Mouse (Mus musculus) CH12.LX (cell line): ENCODE data around the gene Chac1. TPM values are rescaled to one million over a fixed set of nuclear protein-coding genes. Genes with fewer than 3 reads are reported as not detected.

Source experiments
- DNase-seq: peaks from one replicate; pipeline ENCODE4 v3.0.0-alpha.2; 2013; ENCODE audit errors: extremely low read depth
- H3K27ac ChIP-seq: 2 replicates; pipeline ENCODE4 v1.5.1; 2012; ENCODE audit warnings: low read depth, mild to moderate bottlenecking, control low read depth, moderate library complexity; ENCODE audit not compliant: insufficient read depth
- H3K27me3 ChIP-seq: replicated peaks from 2 replicates; pipeline ENCODE3; 2012; ENCODE audit warnings: inconsistent platforms
- H3K36me3 ChIP-seq, 2 experiments: replicated peaks in 1 of 2; 2 replicates each; pipeline versions ENCODE3 to v1.6.1; 2012; ENCODE audit warnings: inconsistent platforms in 1 of 2, low read length in 1 of 2, mild to moderate bottlenecking in 1 of 2, mixed read lengths in 1 of 2, moderate library complexity in 1 of 2; ENCODE audit not compliant: control insufficient read depth in 1 of 2, insufficient read depth in 1 of 2
- H3K4me1 ChIP-seq, 2 experiments: 2 replicates each; pipeline ENCODE4 v1.6.1; 2012; ENCODE audit warnings: inconsistent platforms in 1 of 2, moderate library complexity in 1 of 2; ENCODE audit not compliant: insufficient read depth in 2 of 2, control insufficient read depth in 1 of 2
- H3K4me2 ChIP-seq: 2 replicates; pipeline ENCODE4 v1.6.1; 2012; ENCODE audit warnings: low read depth, mild to moderate bottlenecking, control low read depth; ENCODE audit not compliant: poor library complexity, insufficient read depth, severe bottlenecking
- H3K4me3 ChIP-seq, 3 experiments: fragments of 150-350 bp in 1 of 3; sonication (generic) in 1 of 3; replicated peaks in 1 of 3; 2 replicates each; pipeline versions ENCODE3 to v1.5.1; 2011 to 2012; ENCODE audit warnings: low read depth in 2 of 3, low read length in 2 of 3, mild to moderate bottlenecking in 2 of 3, moderate library complexity in 2 of 3, control low read depth in 1 of 3, improper control_type of control experiment in 1 of 3, inconsistent platforms in 1 of 3, mixed read lengths in 1 of 3; ENCODE audit not compliant: poor library complexity in 1 of 3
- H3K79me2 ChIP-seq: replicated peaks from 2 replicates; pipeline ENCODE4 v1.6.1; 2012; ENCODE audit warnings: mild to moderate bottlenecking, moderate library complexity; ENCODE audit not compliant: control insufficient read depth, poor library complexity, insufficient read depth, severe bottlenecking; ENCODE audit errors: extremely low read depth
- H3K9ac ChIP-seq: 2 replicates; pipeline ENCODE4 v1.6.1; 2012; ENCODE audit warnings: low read depth, mild to moderate bottlenecking, control low read depth, moderate library complexity; ENCODE audit not compliant: insufficient read depth
- H3K9me3 ChIP-seq: replicated peaks from 2 replicates; pipeline ENCODE3; 2012; ENCODE audit warnings: low read length, inconsistent platforms, mixed read lengths
- CHD2 ChIP-seq: IDR thresholded peaks from 2 replicates; pipeline ENCODE4 v1.6.1; 2011; ENCODE audit warnings: low read length, improper control_type of control experiment
- CTCF ChIP-seq, 2 experiments: IDR thresholded peaks in 1 of 2; conservative IDR thresholded peaks in 1 of 2; 2 replicates each; pipeline ENCODE4 v1.5.1; 2011 to 2012; ENCODE audit warnings: low read depth in 2 of 2, low read length in 2 of 2, improper control_type of control experiment in 1 of 2, inconsistent platforms in 1 of 2, mild to moderate bottlenecking in 1 of 2, moderate library complexity in 1 of 2
- ELF1 ChIP-seq: IDR thresholded peaks from 2 replicates; pipeline ENCODE4 v1.6.1; 2014; ENCODE audit warnings: low read depth, mild to moderate bottlenecking, inconsistent platforms, low read length, improper control_type of control experiment
- EP300 ChIP-seq: IDR thresholded peaks from 2 replicates; pipeline ENCODE4 v1.6.1; 2011; ENCODE audit warnings: low read length, improper control_type of control experiment
- ETS1 ChIP-seq: conservative IDR thresholded peaks from 2 replicates; pipeline ENCODE4 v1.6.1; 2012; ENCODE audit warnings: low read depth, mild to moderate bottlenecking, inconsistent platforms, low read length, improper control_type of control experiment, moderate library complexity
- IRF4 ChIP-seq: IDR thresholded peaks from 2 replicates; pipeline ENCODE4 v1.6.1; 2014; ENCODE audit warnings: low read depth, mild to moderate bottlenecking, inconsistent platforms, low read length, improper control_type of control experiment
- MAFK ChIP-seq: IDR thresholded peaks from 2 replicates; pipeline ENCODE4 v1.6.1; 2011; ENCODE audit warnings: low read length, improper control_type of control experiment; ENCODE audit not compliant: insufficient replicate concordance
- MAX ChIP-seq: IDR thresholded peaks from 2 replicates; pipeline ENCODE4 v1.6.1; 2011; ENCODE audit warnings: low read length, improper control_type of control experiment
- MEF2A ChIP-seq: IDR thresholded peaks from 2 replicates; pipeline ENCODE4 v1.6.1; 2014; ENCODE audit warnings: low read depth, mild to moderate bottlenecking, inconsistent platforms, low read length, improper control_type of control experiment, borderline replicate concordance
- MYC ChIP-seq: IDR thresholded peaks from 2 replicates; pipeline ENCODE4 v1.6.1; 2011; ENCODE audit warnings: low read depth, mild to moderate bottlenecking, improper control_type of control experiment, low read length
- NRF1 ChIP-seq: IDR thresholded peaks from 2 replicates; pipeline ENCODE4 v1.6.1; 2014; ENCODE audit warnings: low read depth, mild to moderate bottlenecking, inconsistent platforms, low read length, improper control_type of control experiment, moderate library complexity
- RAD21 ChIP-seq: IDR thresholded peaks from 2 replicates; pipeline ENCODE4 v1.6.1; 2011; ENCODE audit warnings: low read depth, mild to moderate bottlenecking, low read length, improper control_type of control experiment, moderate library complexity
- SMC3 ChIP-seq: IDR thresholded peaks from 2 replicates; pipeline ENCODE4 v1.6.1; 2011; ENCODE audit warnings: low read depth, low read length, improper control_type of control experiment
- UBTF ChIP-seq: IDR thresholded peaks from 2 replicates; pipeline ENCODE4 v1.6.1; 2012; ENCODE audit warnings: low read depth, mild to moderate bottlenecking, inconsistent platforms, low read length, improper control_type of control experiment, moderate library complexity
- USF2 ChIP-seq: conservative IDR thresholded peaks from 2 replicates; pipeline ENCODE4 v1.6.1; 2011; ENCODE audit warnings: low read depth, low read length, improper control_type of control experiment
- ZMIZ1 ChIP-seq: IDR thresholded peaks from 2 replicates; pipeline ENCODE4 v1.6.1; 2012; ENCODE audit warnings: low read depth, mild to moderate bottlenecking, inconsistent platforms, low read length, improper control_type of control experiment
- dilution Hi-C: fragments of 300-500 bp; cut with MboI; formaldehyde crosslinking; loops from 2 replicates; pipeline ENCODE4 v1.14.3; 2020; ENCODE audit warnings: low sequenced_read_pairs; ENCODE audit not compliant: extremely low pct_unique_long_range_greater_than_20kb, extremely low pct_ligation_motif_present
- in situ Hi-C: fragments of 300-500 bp; cut with MboI; formaldehyde crosslinking; loops from 3 replicates; pipeline ENCODE4 v1.14.3; 2019; ENCODE audit warnings: low sequenced_read_pairs, low pct_ligation_motif_present, low pct_unique_long_range_greater_than_20kb, mixed read lengths
- polyA plus RNA-seq: library from polyadenylated mRNA; unstranded; fragments of >175 nt; gene quantifications from 2 replicates; pipeline ENCODE4 v1.2.1, GENCODE M21; 2012; ENCODE audit warnings: low read depth; ENCODE audit not compliant: insufficient read length
- total RNA-seq, 2 experiments: library from RNA; depleted of rRNA; stranded (reverse); fragments of 300-350 nt in 1 of 2; fragments of >200 nt in 1 of 2; gene quantifications; 2 replicates each; pipeline ENCODE4 v1.2.3; 2012 to 2014

Chac1 gene
- total and polyA plus RNA-seq, 3 experiments = 33.4 to 95.6 (median 49.2) TPM

DNA sequence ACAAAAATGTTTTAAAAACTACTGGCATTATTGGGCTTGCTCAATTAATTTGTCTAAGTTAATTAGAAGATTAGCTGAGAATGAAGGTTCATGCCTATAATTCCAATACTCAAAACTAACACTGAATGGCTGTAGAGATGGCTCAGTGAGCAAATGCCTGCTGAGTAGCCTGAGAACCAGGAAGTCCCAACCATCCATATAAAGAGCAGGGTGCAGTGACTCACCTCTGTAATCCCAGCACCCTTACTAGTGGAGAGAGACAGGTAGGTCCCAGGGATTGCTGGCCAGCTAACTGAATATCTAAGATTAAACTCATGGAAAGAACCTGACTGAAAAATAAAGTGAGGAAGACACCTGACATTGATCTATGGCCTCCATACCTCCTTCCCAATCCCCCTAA lies 48.3 kb downstream of the Chac1 start:
- Histone ChIP-seq H3K27me3 (no peaks in the 10 kb centered on the region), H3K27ac (no peak overlapping the region), H3K36me3 (peaks cover 20 to 73% of the 10 kb centered on the region in 2 experiments), H3K79me2 (no peaks in the 10 kb centered on the region), H3K9me3 (no peaks in the 10 kb centered on the region), H3K4me3 (no peak overlapping the region), H3K4me2 (no peak overlapping the region), H3K4me1 (peaks cover 0 to 21% of the 10 kb centered on the region in 2 experiments; a peak in 2 of 4 replicates), H3K9ac (no peak overlapping the region)
- dilution Hi-C loops (no loop called here), in situ Hi-C loops (no loop called here)
- no peak for TF ChIP-seq MYC
- no peak for TF ChIP-seq MAFK
- TF ChIP-seq IRF4 = no peak
- no peak for TF ChIP-seq ZMIZ1
- TF ChIP-seq MEF2A = no peak
- no peak for TF ChIP-seq EP300
- TF ChIP-seq ETS1 = no peak
- no peak for TF ChIP-seq RAD21
- no peak for TF ChIP-seq USF2
- no peak for TF ChIP-seq CTCF (conservative IDR thresholded peaks at IDR 0.05 in 1 of 2, IDR thresholded peaks at IDR 0.05 in 1 of 2; ENCODE audit: low read depth in 2 of 2, low read length in 2 of 2)
- no peak for TF ChIP-seq UBTF
- no peak for TF ChIP-seq CHD2
- no peak for TF ChIP-seq SMC3
- no peak for TF ChIP-seq NRF1
- no peak for TF ChIP-seq ELF1
- no peak for TF ChIP-seq MAX
- no peak for DNase-seq

Other genes with a start within 250 kb of the Chac1 start
- 40.5 and 45.0 TPM in 2 replicates for gene Rad51, start 238.4 kb upstream of the Chac1 start, total RNA-seq (2012; rRNA removed)
- gene Rad51, start 238.4 kb upstream of the Chac1 start, total RNA-seq (2014; rRNA removed) = 16.1 and 18.6 TPM in 2 replicates
- 87.5 and 109 TPM in 2 replicates for gene Rad51, start 238.4 kb upstream of the Chac1 start, polyA plus RNA-seq
- 49.9 and 52.0 TPM in 2 replicates for gene Rmdn3, start 194.2 kb upstream of the Chac1 start, total RNA-seq (2012; rRNA removed)
- gene Rmdn3, start 194.2 kb upstream of the Chac1 start, total RNA-seq (2014; rRNA removed) = 59.1 and 61.2 TPM in 2 replicates
- 41.8 and 48.1 TPM in 2 replicates for gene Rmdn3, start 194.2 kb upstream of the Chac1 start, polyA plus RNA-seq
- gene Gchfr, start 183.5 kb upstream of the Chac1 start, total RNA-seq (2012; rRNA removed) = 9.5 and 18.2 TPM in 2 replicates
- gene Gchfr, start 183.5 kb upstream of the Chac1 start, total RNA-seq (2014; rRNA removed) = 0.93 and 1.8 TPM in 2 replicates
- gene Gchfr, start 183.5 kb upstream of the Chac1 start, polyA plus RNA-seq = 1.1 and 2.7 TPM in 2 replicates
- 4.7 and 9.2 TPM in 2 replicates for gene Gm14137, start 176.7 kb upstream of the Chac1 start, total RNA-seq (2012; rRNA removed)
- 2.3 and 2.6 TPM in 2 replicates for gene Gm14137, start 176.7 kb upstream of the Chac1 start, total RNA-seq (2014; rRNA removed)
- 3.3 and 3.4 TPM in 2 replicates for gene Gm14137, start 176.7 kb upstream of the Chac1 start, polyA plus RNA-seq
- 38.2 and 38.7 TPM in 2 replicates for gene Zfyve19, start 142.6 kb upstream of the Chac1 start, total RNA-seq (2012; rRNA removed)
- 25.6 and 28.0 TPM in 2 replicates for gene Zfyve19, start 142.6 kb upstream of the Chac1 start, total RNA-seq (2014; rRNA removed)
- 39.9 and 45.2 TPM in 2 replicates for gene Zfyve19, start 142.6 kb upstream of the Chac1 start, polyA plus RNA-seq
- 15.3 and 18.2 TPM in 2 replicates for gene Dnajc17, start 142.4 kb upstream of the Chac1 start, total RNA-seq (2012; rRNA removed)
- 19.6 and 19.8 TPM in 2 replicates for gene Dnajc17, start 142.4 kb upstream of the Chac1 start, total RNA-seq (2014; rRNA removed)
- gene Dnajc17, start 142.4 kb upstream of the Chac1 start, polyA plus RNA-seq = 22.9 and 26.3 TPM in 2 replicates
- not detected in 2 replicates for gene Ppp1r14d, start 121.3 kb upstream of the Chac1 start, total RNA-seq (2012; rRNA removed)
- not detected in 2 replicates for gene Ppp1r14d, start 121.3 kb upstream of the Chac1 start, total RNA-seq (2014; rRNA removed)
- not detected in 2 replicates for gene Ppp1r14d, start 121.3 kb upstream of the Chac1 start, polyA plus RNA-seq
- not detected in 2 replicates for gene Spint1, start 113.9 kb upstream of the Chac1 start, total RNA-seq (2012; rRNA removed)
- gene Spint1, start 113.9 kb upstream of the Chac1 start, total RNA-seq (2014; rRNA removed) = not detected in 2 replicates
- gene Spint1, start 113.9 kb upstream of the Chac1 start, polyA plus RNA-seq = not detected in 2 replicates
- gene Rhov, start 80.0 kb upstream of the Chac1 start, total RNA-seq (2012; rRNA removed) = 0.08 and 0.17 TPM in 2 replicates
- gene Rhov, start 80.0 kb upstream of the Chac1 start, total RNA-seq (2014; rRNA removed) = not detected in 2 replicates
- gene Rhov, start 80.0 kb upstream of the Chac1 start, polyA plus RNA-seq = not detected in 2 replicates
- 14.8 and 15.4 TPM in 2 replicates for gene Vps18, start 62.5 kb upstream of the Chac1 start, total RNA-seq (2012; rRNA removed)
- 7.4 and 8.7 TPM in 2 replicates for gene Vps18, start 62.5 kb upstream of the Chac1 start, total RNA-seq (2014; rRNA removed)
- gene Vps18, start 62.5 kb upstream of the Chac1 start, polyA plus RNA-seq = 15.8 and 17.9 TPM in 2 replicates
- 0.13 TPM in 1 of 2 replicates, not detected in the other for gene Dll4, start 25.4 kb upstream of the Chac1 start, total RNA-seq (2012; rRNA removed)
- gene Dll4, start 25.4 kb upstream of the Chac1 start, total RNA-seq (2014; rRNA removed) = 0.12 TPM in 1 of 2 replicates, not detected in the other
- gene Dll4, start 25.4 kb upstream of the Chac1 start, polyA plus RNA-seq = not detected in 2 replicates
- gene Ino80, start 126.5 kb downstream of the Chac1 start, total RNA-seq (2012; rRNA removed) = 11.4 and 13.5 TPM in 2 replicates
- gene Ino80, start 126.5 kb downstream of the Chac1 start, total RNA-seq (2014; rRNA removed) = 10.6 and 10.9 TPM in 2 replicates
- 17.8 TPM in 2 replicates for gene Ino80, start 126.5 kb downstream of the Chac1 start, polyA plus RNA-seq
- 0.08 and 0.25 TPM in 2 replicates for gene Exd1, start 196.4 kb downstream of the Chac1 start, total RNA-seq (2012; rRNA removed)
- 0.14 and 0.17 TPM in 2 replicates for gene Exd1, start 196.4 kb downstream of the Chac1 start, total RNA-seq (2014; rRNA removed)
- 0.14 and 0.39 TPM in 2 replicates for gene Exd1, start 196.4 kb downstream of the Chac1 start, polyA plus RNA-seq
- 28.7 and 29.9 TPM in 2 replicates for gene Chp1, start 196.5 kb downstream of the Chac1 start, total RNA-seq (2012; rRNA removed)
- 55.9 and 62.1 TPM in 2 replicates for gene Chp1, start 196.5 kb downstream of the Chac1 start, total RNA-seq (2014; rRNA removed)
- gene Chp1, start 196.5 kb downstream of the Chac1 start, polyA plus RNA-seq = 41.5 and 47.9 TPM in 2 replicates